Mouse (Mus musculus) heart, postnatal 0 days (tissue): ENCODE measurements at regions not wholly inside any gene's neighbourhood (a gene's known extent, or its start where the extent isn't known, plus 50 kb on each side); places are given as distances from the start of the nearest gene placed in this dataset.

Experiments
- CTCF ChIP-seq: IDR thresholded peaks from 2 replicates; pipeline ENCODE4 v1.5.1; 2016; ENCODE audit warnings: antibody characterized with exemption, control low read depth, low read depth
- EP300 ChIP-seq: IDR thresholded peaks from 2 replicates; pipeline ENCODE4 v1.6.1; 2016; ENCODE audit warnings: antibody characterized with exemption, low read depth

DNA sequence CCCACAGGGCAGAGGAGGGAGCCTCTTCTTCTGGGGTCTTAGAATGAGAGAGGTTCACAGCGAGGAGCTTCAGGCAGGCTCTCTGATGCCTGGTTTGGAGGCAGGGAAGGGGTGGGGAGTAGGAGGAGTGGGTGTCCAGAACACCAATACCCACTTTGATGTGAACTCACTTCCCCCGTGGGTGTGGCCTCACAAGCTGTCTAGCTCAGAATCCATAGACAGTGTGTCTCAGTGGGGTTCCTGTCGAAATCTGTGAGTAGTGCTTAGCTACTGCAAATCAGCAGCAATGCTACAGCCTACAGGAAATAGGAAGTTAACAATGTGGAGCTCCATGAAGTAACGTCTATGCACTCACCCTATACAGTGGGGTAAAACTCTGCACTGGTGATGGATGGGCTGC, 102.5 kb upstream of the Mon1b start:
- TF ChIP-seq CTCF (no peak), EP300 (no peak)
